Mouse (Mus musculus): ENCODE data around the gene Parp14.

DNA sequence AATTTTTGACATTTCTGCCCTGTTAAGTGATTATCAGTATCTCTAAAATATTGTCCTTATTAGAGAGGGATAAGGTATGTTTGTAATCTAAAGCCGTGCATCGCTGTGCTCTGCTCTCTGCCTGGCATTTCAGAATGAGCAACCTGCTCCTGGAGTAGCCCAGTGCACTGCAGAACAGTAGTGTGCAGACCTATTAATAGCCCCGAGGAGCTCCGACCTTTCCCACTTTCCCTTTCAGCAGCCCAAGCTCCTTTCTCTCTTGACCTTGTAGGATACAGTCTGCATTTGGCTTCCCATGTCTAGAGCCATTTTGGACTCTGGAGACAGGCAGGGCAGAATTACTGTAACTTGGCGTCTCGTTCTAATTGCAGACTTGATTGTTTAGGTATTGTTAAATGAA is 83.0 kb downstream of the Parp14 start:
- TF ChIP-seq CTCF (IDR thresholded peaks at IDR 0.05; ENCODE audit: low read depth, low read length), result no peak
- no peak for TF ChIP-seq POLR2A (IDR thresholded peaks at IDR 0.05; ENCODE audit: extremely low read depth, insufficient read depth, low read length)

All from liver, adult 2 months (tissue).